16 mouse cellular contexts compared by ENCODE assay signal in the genomic region with DNA sequence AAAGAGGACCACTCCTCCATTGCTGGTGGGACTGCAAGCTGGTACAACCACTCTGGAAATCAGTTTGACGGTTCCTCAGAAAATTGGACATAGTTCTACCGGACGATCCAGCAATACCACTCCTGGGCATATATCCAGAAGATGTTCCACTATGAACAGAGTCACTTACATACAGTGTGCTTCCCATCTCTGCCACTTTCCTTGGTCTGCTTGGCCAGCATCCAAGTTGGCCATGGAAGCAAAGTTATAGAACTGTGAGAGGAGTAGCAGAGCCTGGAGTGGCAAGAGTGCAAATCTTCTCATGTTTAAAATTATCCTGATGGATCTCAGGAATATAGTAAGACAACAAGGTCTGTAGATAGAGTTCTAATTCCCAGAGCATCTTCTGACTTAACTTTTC.
"Had no signal": no experiment of that assay in that cellular context is flagged by ENCODE, and none has a peak within 500 bp of the region (broad histone marks: within the 10 kb centered on the region; RNA-seq: fewer than 3 reads in every experiment).

No protein-coding gene starts in this region.

- H3K4me2 ChIP-seq: kidney, embryonic 15.5 days; liver, embryonic 13.5 days; midbrain, embryonic 12.5 days; midbrain, embryonic 15.5 days; neural tube, embryonic 12.5 days; neural tube, embryonic 15.5 days; stomach, embryonic 15.5 days had no signal

- H3K4me3 ChIP-seq: kidney, embryonic 15.5 days; liver, embryonic 13.5 days; midbrain, embryonic 12.5 days; midbrain, embryonic 15.5 days; neural tube, embryonic 12.5 days; neural tube, embryonic 15.5 days; stomach, embryonic 15.5 days had no signal

- ATAC-seq: intestine, postnatal 0 days; midbrain, embryonic 15.5 days had no signal

- H3K27me3 ChIP-seq: kidney, embryonic 15.5 days; liver, embryonic 13.5 days; midbrain, embryonic 12.5 days; midbrain, embryonic 15.5 days; neural tube, embryonic 12.5 days; neural tube, embryonic 15.5 days; stomach, embryonic 15.5 days had no signal

- H3K4me1 ChIP-seq: kidney, embryonic 15.5 days; liver, embryonic 13.5 days; neural tube, embryonic 12.5 days; stomach, embryonic 15.5 days had no signal

- H3K36me3 ChIP-seq: kidney, embryonic 15.5 days; liver, embryonic 13.5 days; midbrain, embryonic 12.5 days; midbrain, embryonic 15.5 days; neural tube, embryonic 12.5 days; neural tube, embryonic 15.5 days; stomach, embryonic 15.5 days had no signal

- H3K9me3 ChIP-seq: kidney, embryonic 15.5 days; liver, embryonic 13.5 days; midbrain, embryonic 12.5 days; midbrain, embryonic 15.5 days; neural tube, embryonic 12.5 days; neural tube, embryonic 15.5 days; stomach, embryonic 15.5 days had no signal

- H3K27ac ChIP-seq: kidney, embryonic 15.5 days; liver, embryonic 13.5 days; macrophage; midbrain, embryonic 12.5 days; midbrain, embryonic 15.5 days; neural tube, embryonic 12.5 days; neural tube, embryonic 15.5 days; stomach, embryonic 15.5 days had no signal

- DNase-seq: kidney, adult 8-10 months; kidney, postnatal 14 days; kidney, postnatal 4 days; liver, embryonic 13.5 days; retina, postnatal 1 day; right cerebral cortex, postnatal 25 days; spleen, adult 18-20 months; thymus, postnatal 25 days had no signal

- H3K9ac ChIP-seq: kidney, embryonic 15.5 days; liver, embryonic 13.5 days; midbrain, embryonic 12.5 days; midbrain, embryonic 15.5 days; neural tube, embryonic 12.5 days; neural tube, embryonic 15.5 days; stomach, embryonic 15.5 days had no signal
